Mouse (Mus musculus) liver, postnatal 0 days (tissue): ENCODE data around the gene Rph3a.

ENCODE experiments used
- CTCF ChIP-seq: sonication (generic); IDR thresholded peaks from 2 replicates; pipeline ENCODE4 v1.5.1; 2016; ENCODE audit warnings: antibody characterized with exemption, low read depth
- EP300 ChIP-seq: IDR thresholded peaks from 2 replicates; pipeline ENCODE4 v1.6.1; 2016; ENCODE audit warnings: antibody characterized with exemption, low read depth, mild to moderate bottlenecking

GRCm38 (mm10) chr5:121030161-121030560, 20.3 kb upstream of the Rph3a start:
- TF ChIP-seq CTCF: no peak
- no peak for TF ChIP-seq EP300
